Mouse (Mus musculus) lung, adult 2 months (tissue): ENCODE results near the gene Arhgap15.

ENCODE experiments used
- CTCF ChIP-seq: fragments of 200-500 bp; IDR thresholded peaks from 2 replicates; pipeline ENCODE4 v1.5.1; 2011; ENCODE audit warnings: mild to moderate bottlenecking, low read length, control low read depth; ENCODE audit not compliant: insufficient read depth
- POLR2A ChIP-seq: fragments of 200-500 bp; IDR thresholded peaks from 2 replicates; pipeline ENCODE4 v1.6.1; 2011; ENCODE audit warnings: low read depth, mild to moderate bottlenecking, control low read depth, low read length, borderline replicate concordance; ENCODE audit errors: extremely low read depth

DNA sequence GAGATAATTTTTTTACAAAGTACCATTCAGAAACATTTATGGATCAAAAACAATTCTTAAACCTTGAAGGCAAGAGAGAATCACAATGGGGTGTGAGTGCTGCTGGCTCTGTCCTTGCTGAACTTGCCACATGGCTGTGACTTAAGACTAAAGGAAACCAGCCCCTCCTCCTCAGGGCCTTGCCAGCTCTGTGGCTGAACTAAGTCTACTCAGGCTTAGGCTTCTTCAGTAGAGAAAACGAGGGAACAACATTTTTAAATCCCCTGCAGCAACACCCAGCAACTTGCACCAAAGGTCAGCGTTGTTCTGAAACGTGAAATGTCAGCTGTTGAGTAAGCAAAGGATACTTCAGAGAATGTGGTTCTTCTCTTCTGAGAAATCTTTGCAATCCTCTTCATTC is 417.2 kb downstream of the Arhgap15 start:
- TF ChIP-seq POLR2A (no peak), CTCF (no peak)
